Mouse (Mus musculus): ENCODE results near the gene Il31. TPM values are rescaled to one million over a fixed set of nuclear protein-coding genes. Genes with fewer than 3 reads are reported as not detected.

The Il31 gene
- total RNA-seq, 2 experiments from 2014 or later: not detected

Other genes starting within 250 kb of the Il31 start
- 0.36 and 1.7 TPM in 2 replicates for gene Wdr66, start 237.4 kb downstream of the Il31 start, total RNA-seq (2015; ENCODE audit: low replicate concordance)
- 0.51 TPM in 1 of 2 replicates, not detected in the other for gene Wdr66, start 237.4 kb downstream of the Il31 start, total RNA-seq (2017; ENCODE audit: low replicate concordance)
- 15.1 and 18.0 TPM in 2 replicates for gene Bcl7a, start 145.7 kb downstream of the Il31 start, total RNA-seq (2015; ENCODE audit: low replicate concordance)
- 8.7 and 11.3 TPM in 2 replicates for gene Bcl7a, start 145.7 kb downstream of the Il31 start, total RNA-seq (2017; ENCODE audit: low replicate concordance)
- 11.3 and 13.3 TPM in 2 replicates for gene Mlxip, start 94.7 kb downstream of the Il31 start, total RNA-seq (2015; ENCODE audit: low replicate concordance)
- 2.0 and 2.8 TPM in 2 replicates for gene Mlxip, start 94.7 kb downstream of the Il31 start, total RNA-seq (2017; ENCODE audit: low replicate concordance)
- not detected in 2 replicates for gene Lrrc43, start 184 bp downstream of the Il31 start, total RNA-seq (2015; ENCODE audit: low replicate concordance)
- gene Lrrc43, start 184 bp downstream of the Il31 start, total RNA-seq (2017; ENCODE audit: low replicate concordance): not detected in 2 replicates
- gene B3gnt4, start 21.0 kb upstream of the Il31 start, total RNA-seq (2015; ENCODE audit: low replicate concordance): not detected in 2 replicates
- gene B3gnt4, start 21.0 kb upstream of the Il31 start, total RNA-seq (2017; ENCODE audit: low replicate concordance): not detected in 2 replicates
- 13.0 and 28.8 TPM in 2 replicates for gene Diablo, start 34.7 kb upstream of the Il31 start, total RNA-seq (2015; ENCODE audit: low replicate concordance)
- gene Diablo, start 34.7 kb upstream of the Il31 start, total RNA-seq (2017; ENCODE audit: low replicate concordance): 27.0 and 49.5 TPM in 2 replicates
- not detected in 2 replicates for gene Gm49027, start 36.0 kb upstream of the Il31 start, total RNA-seq (2015; ENCODE audit: low replicate concordance)
- not detected in 2 replicates for gene Gm49027, start 36.0 kb upstream of the Il31 start, total RNA-seq (2017; ENCODE audit: low replicate concordance)
- 9.4 and 10.9 TPM in 2 replicates for gene Vps33a, start 83.5 kb upstream of the Il31 start, total RNA-seq (2015; ENCODE audit: low replicate concordance)
- gene Vps33a, start 83.5 kb upstream of the Il31 start, total RNA-seq (2017; ENCODE audit: low replicate concordance): 8.2 and 9.4 TPM in 2 replicates
- gene Clip1, start 195.1 kb upstream of the Il31 start, total RNA-seq (2015; ENCODE audit: low replicate concordance): 19.5 and 28.1 TPM in 2 replicates
- gene Clip1, start 195.1 kb upstream of the Il31 start, total RNA-seq (2017; ENCODE audit: low replicate concordance): 15.1 and 21.3 TPM in 2 replicates
- gene Zcchc8, start 231.6 kb upstream of the Il31 start, total RNA-seq (2015; ENCODE audit: low replicate concordance): 68.8 and 69.6 TPM in 2 replicates
- 120 and 155 TPM in 2 replicates for gene Zcchc8, start 231.6 kb upstream of the Il31 start, total RNA-seq (2017; ENCODE audit: low replicate concordance)